Mouse (Mus musculus) thymus, adult 2 months (tissue): ENCODE data around the gene Aass. TPM values are rescaled to one million over a fixed set of nuclear protein-coding genes. Genes with fewer than 3 reads are reported as not detected.
"Not testable (repeated sequence)": the region's sequence is repeated elsewhere in the genome, so short reads cannot be mapped to it uniquely, and the experiment has no call there.

Experiments used
- DNase-seq: peaks from one replicate; pipeline ENCODE4 v3.0.0; 2021
- H3K27ac ChIP-seq: fragments of 200-500 bp; 2 replicates; pipeline ENCODE4 v1.5.1; 2012; ENCODE audit warnings: low read length, control low read depth; ENCODE audit not compliant: control insufficient read depth, insufficient read depth
- H3K27me3 ChIP-seq: fragments of 200-500 bp; 2 replicates; pipeline ENCODE4 v1.6.1; 2012; ENCODE audit warnings: mild to moderate bottlenecking, low read length, moderate library complexity, mixed read lengths; ENCODE audit not compliant: control insufficient read depth, insufficient read depth
- H3K36me3 ChIP-seq: fragments of 200-500 bp; 2 replicates; pipeline ENCODE4 v1.6.1; 2012; ENCODE audit warnings: mild to moderate bottlenecking, low read length, moderate library complexity; ENCODE audit not compliant: control insufficient read depth, insufficient read depth
- H3K4me1 ChIP-seq: fragments of 200-500 bp; replicated peaks from 2 replicates; pipeline ENCODE4 v1.6.1; 2012; ENCODE audit warnings: low read length; ENCODE audit not compliant: control insufficient read depth, insufficient read depth
- H3K4me3 ChIP-seq: fragments of 200-500 bp; 2 replicates; pipeline ENCODE4 v1.5.1; 2012; ENCODE audit warnings: mild to moderate bottlenecking, low read length, control low read depth, moderate library complexity; ENCODE audit not compliant: control insufficient read depth, insufficient read depth
- CTCF ChIP-seq: fragments of 200-500 bp; IDR thresholded peaks from 2 replicates; pipeline ENCODE4 v1.5.1; 2012; ENCODE audit warnings: mild to moderate bottlenecking, control low read depth, low read length, moderate library complexity, borderline replicate concordance; ENCODE audit not compliant: control insufficient read depth, poor library complexity, insufficient read depth; ENCODE audit errors: extremely low read depth
- POLR2A ChIP-seq: fragments of 200-500 bp; IDR thresholded peaks from 2 replicates; pipeline ENCODE4 v1.6.1; 2012; ENCODE audit warnings: mild to moderate bottlenecking, low read length, control low read depth, moderate library complexity; ENCODE audit not compliant: control insufficient read depth, poor library complexity, insufficient read depth; ENCODE audit errors: extremely low read depth
- WGBS: fragments of 180-500 bp; shearing (Covaris S2); methylation state at CpG from one replicate; pipeline ENCODE4 v1.1.7; 2018; 5-methylcytosine and 5-hydroxymethylcytosine counted together
- polyA plus RNA-seq: library from polyadenylated mRNA; depleted of rRNA; stranded (reverse); fragments of >200 nt; gene quantifications from 2 replicates; pipeline ENCODE4 v1.2.3, GENCODE M21; 2012

Aass gene
- polyA plus RNA-seq, 1 experiment, result 0.09 TPM

- Histone ChIP-seq H3K27me3 (no peaks in the 10 kb centered on the region), H3K27ac (no peak overlapping the region), H3K4me1 (no peaks in the 10 kb centered on the region), H3K4me3 (no peak overlapping the region), H3K36me3 (no peaks in the 10 kb centered on the region)
- WGBS, result 89% methylated on average over 4 of the region's 4 CpGs
- DNase-seq, result no peak
- TF ChIP-seq CTCF (no peak), POLR2A (no peak)
Observed at GRCm38 (mm10) chr6:23107069-23107468, 25.7 kb downstream of the Aass start.

- no peaks in the 10 kb centered on the region for H3K4me1 ChIP-seq
- WGBS, result 78% methylated on average over 4 of the region's 4 CpGs
Observed at GRCm38 (mm10) chr6:23106373-23106772, 26.4 kb downstream of the Aass start.

GRCm38 (mm10) chr6:23090346-23091055, 42.3 kb downstream of the Aass start:
- not testable (repeated sequence) for H3K27ac ChIP-seq, H3K4me1 ChIP-seq, H3K36me3 ChIP-seq, DNase-seq, H3K27me3 ChIP-seq, H3K4me3 ChIP-seq
- WGBS, result 89% methylated on average over 11 of the region's 11 CpGs

More at GRCm38 (mm10) chr6:23106373-23106772, 26.4 kb downstream of the Aass start:
- no peak overlapping the region for H3K4me3 ChIP-seq
- no peak for TF ChIP-seq CTCF
- TF ChIP-seq POLR2A, result no peak
- H3K27me3 ChIP-seq, result no peaks in the 10 kb centered on the region
- DNase-seq, result no peak
- no peaks in the 10 kb centered on the region for H3K36me3 ChIP-seq
- H3K27ac ChIP-seq, result no peak overlapping the region

- H3K27me3 ChIP-seq, H3K4me1 ChIP-seq, DNase-seq, H3K27ac ChIP-seq, H3K4me3 ChIP-seq, H3K36me3 ChIP-seq: not testable (repeated sequence)
- WGBS, result 86% methylated on average over 4 of the region's 4 CpGs
Observed at GRCm38 (mm10) chr6:23089292-23089691, 43.5 kb downstream of the Aass start.

DNA sequence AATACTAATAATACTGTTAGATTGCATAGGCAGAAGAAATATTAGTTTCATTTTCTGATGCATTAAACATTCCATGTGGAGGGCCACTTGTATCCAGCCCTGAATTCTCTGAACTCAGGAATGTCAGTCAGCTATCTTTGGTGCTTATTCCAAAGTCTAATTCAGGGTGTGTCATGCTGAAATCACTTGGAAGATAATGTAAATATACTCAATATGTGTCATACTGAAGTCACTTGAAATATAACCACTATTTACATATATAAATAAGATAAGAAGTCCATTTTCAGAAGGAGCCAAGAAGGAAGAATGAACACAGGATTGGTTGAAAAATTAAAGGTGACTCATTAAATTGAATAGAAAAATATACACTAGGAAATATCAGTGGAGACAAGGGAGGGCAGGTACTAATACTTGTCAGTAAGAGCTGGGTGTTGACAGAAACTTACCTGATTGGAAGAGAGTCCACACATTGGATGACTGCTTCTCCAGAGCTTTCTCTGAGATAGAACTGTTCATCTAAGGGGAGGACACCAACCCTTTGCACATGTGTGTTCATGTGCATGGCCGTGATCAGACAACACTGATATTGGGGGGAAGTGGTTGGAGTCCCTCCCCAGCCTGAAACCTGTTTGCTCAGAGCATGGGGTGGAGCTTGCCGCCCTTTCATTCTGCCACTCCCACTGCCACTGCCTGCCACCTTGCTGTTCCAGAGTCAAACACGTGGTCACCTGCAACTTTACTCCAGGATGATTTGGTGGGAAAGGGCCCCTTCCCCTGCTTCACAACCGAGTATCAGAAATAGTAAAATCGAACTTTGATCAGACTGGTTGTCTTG, 48.0 kb downstream of the Aass start:
- TF ChIP-seq CTCF, result no peak
- 92% methylated on average over 5 of the region's 5 CpGs for WGBS
- Histone ChIP-seq H3K27me3 (no peaks in the 10 kb centered on the region), H3K4me3 (no peak overlapping the region), H3K27ac (no peak overlapping the region), H3K4me1 (no peaks in the 10 kb centered on the region), H3K36me3 (no peaks in the 10 kb centered on the region)
- no peak for DNase-seq

GRCm38 (mm10) chr6:23079991-23080680, 52.6 kb downstream of the Aass start:
- Histone ChIP-seq H3K36me3 (no peaks in the 10 kb centered on the region), H3K27me3 (no peaks in the 10 kb centered on the region), H3K4me1 (no peaks in the 10 kb centered on the region), H3K4me3 (no peak overlapping the region), H3K27ac (no peak overlapping the region)
- no peak for DNase-seq
- TF ChIP-seq CTCF, result no peak
- no peak for TF ChIP-seq POLR2A
- WGBS, result 90% methylated on average over 3 of the region's 3 CpGs

- no peak for DNase-seq
- 68% methylated on average over 2 of the region's 2 CpGs for WGBS
- H3K36me3 ChIP-seq, result no peaks in the 10 kb centered on the region
Observed at GRCm38 (mm10) chr6:23078273-23078672, 54.5 kb downstream of the Aass start.

More at GRCm38 (mm10) chr6:23078273-23078672, 54.5 kb downstream of the Aass start:
- H3K4me3 ChIP-seq, result no peak overlapping the region
- H3K27ac ChIP-seq, result no peak overlapping the region
- H3K4me1 ChIP-seq, result no peaks in the 10 kb centered on the region
- TF ChIP-seq POLR2A (no peak), CTCF (no peak)
- no peaks in the 10 kb centered on the region for H3K27me3 ChIP-seq
